Comparison of ENCODE assay signal across 10 mouse cellular contexts in genomic region chr5:101288358-101288757, GRCm38 (mm10).
DNase-seq lines count a peak whose midpoint lies in the region; ATAC-seq and TF ChIP-seq lines count a peak whose summit lies in the region.
"Had no signal": no experiment of that assay in that cellular context is flagged by ENCODE, and none has a peak within 500 bp of the region (broad histone marks: within the 10 kb centered on the region; RNA-seq: fewer than 3 reads in every experiment).

No protein-coding gene starts in this region.

- no peaks in the 10 kb centered on the region for H3K4me1 ChIP-seq in hindbrain, postnatal 0 days (ENCODE audit: insufficient read depth, low read length)
- H3K4me1 ChIP-seq in hindbrain, embryonic 14.5 days (replicated peaks; ENCODE audit: control insufficient read depth, insufficient read depth, low read length), result no peaks in the 10 kb centered on the region
- H3K4me1 ChIP-seq in embryonic fibroblast, embryonic 13.5 days (ENCODE audit: control insufficient read depth, insufficient read depth, low read length), result no peaks in the 10 kb centered on the region
- no peaks in the 10 kb centered on the region for H3K4me1 ChIP-seq in liver, embryonic 11.5 days (replicated peaks; ENCODE audit: control insufficient read depth, insufficient read depth, low read length)
- H3K4me1 ChIP-seq: embryonic facial prominence, embryonic 13.5 days; neural tube, embryonic 13.5 days had no signal

- TF ChIP-seq POLR2A in embryonic fibroblast, embryonic 13.5 days (IDR thresholded peaks at IDR 0.05; ENCODE audit: low read depth, low read length), result no peak

- no peak for ATAC-seq in hindbrain, postnatal 0 days
- ATAC-seq in hindbrain, embryonic 14.5 days (ENCODE audit: low FRiP score), result no peak
- ATAC-seq in liver, embryonic 11.5 days (replicated peaks; ENCODE audit: low FRiP score), result no peak

- H3K9me3 ChIP-seq in hindbrain, postnatal 0 days (ENCODE audit: low read length), result no peaks in the 10 kb centered on the region
- no peaks in the 10 kb centered on the region for H3K9me3 ChIP-seq in hindbrain, embryonic 14.5 days (ENCODE audit: control insufficient read depth, low read length)
- H3K9me3 ChIP-seq in liver, embryonic 11.5 days (ENCODE audit: control insufficient read depth, low read length), result no peaks in the 10 kb centered on the region
- H3K9me3 ChIP-seq: embryonic facial prominence, embryonic 13.5 days; neural tube, embryonic 13.5 days had no signal

- peak; percentile 55 for TF ChIP-seq CTCF in hindbrain, postnatal 0 days (IDR thresholded peaks at IDR 0.05; ENCODE audit: low read depth)
- TF ChIP-seq CTCF in embryonic fibroblast, embryonic 13.5 days (IDR thresholded peaks at IDR 0.05; ENCODE audit: borderline replicate concordance, insufficient read depth, low read length), result 0 out of 2 replicates have a peak, but pooled peaks have one; percentile 17

- no peaks in the 10 kb centered on the region for H3K36me3 ChIP-seq in hindbrain, postnatal 0 days (ENCODE audit: insufficient read depth, low read length)
- H3K36me3 ChIP-seq in hindbrain, embryonic 14.5 days (replicated peaks; ENCODE audit: control insufficient read depth, insufficient read depth), result no peaks in the 10 kb centered on the region
- H3K36me3 ChIP-seq in liver, embryonic 11.5 days (ENCODE audit: control insufficient read depth, insufficient read depth, low read length), result no peaks in the 10 kb centered on the region
- H3K36me3 ChIP-seq: embryonic facial prominence, embryonic 13.5 days; neural tube, embryonic 13.5 days had no signal

- H3K27ac ChIP-seq in hindbrain, postnatal 0 days, result no peak overlapping the region
- no peak overlapping the region for H3K27ac ChIP-seq in hindbrain, embryonic 14.5 days
- H3K27ac ChIP-seq in embryonic fibroblast, embryonic 13.5 days (ENCODE audit: insufficient read depth, low read length), result no peak overlapping the region
- H3K27ac ChIP-seq in liver, embryonic 11.5 days (ENCODE audit: low read depth, low read length), result no peak overlapping the region
- H3K27ac ChIP-seq: embryonic facial prominence, embryonic 13.5 days; neural tube, embryonic 13.5 days had no signal

- no peak overlapping the region for H3K4me3 ChIP-seq in hindbrain, postnatal 0 days (ENCODE audit: low read length)
- no peak overlapping the region for H3K4me3 ChIP-seq in hindbrain, embryonic 14.5 days (replicated peaks; ENCODE audit: low read length)
- no peak overlapping the region for H3K4me3 ChIP-seq in embryonic fibroblast, embryonic 13.5 days (ENCODE audit: insufficient read depth, low read length)
- H3K4me3 ChIP-seq in liver, embryonic 11.5 days (ENCODE audit: low read depth, low read length), result no peak overlapping the region
- H3K4me3 ChIP-seq: embryonic facial prominence, embryonic 13.5 days; neural tube, embryonic 13.5 days had no signal

- no peak for DNase-seq in hindbrain, postnatal 0 days (ENCODE audit: low spot score)
- DNase-seq in hindbrain, embryonic 14.5 days (ENCODE audit: low spot score), result no peak
- peak; percentile 64 to 71 for DNase-seq in B cell, adult 2 months
- peak; percentile 45 for DNase-seq in R1 (ENCODE audit: low read depth, low spot score)
- peak; percentile 35 for DNase-seq in liver, embryonic 11.5 days (ENCODE audit: low spot score)
- DNase-seq in testis, postnatal 14 days (ENCODE audit: low spot score), result peak; percentile 50
- no peak for DNase-seq in gastrocnemius, adult 18-20 months (ENCODE audit: low spot score)

- no peaks in the 10 kb centered on the region for H3K27me3 ChIP-seq in hindbrain, postnatal 0 days (ENCODE audit: insufficient read depth, low read length)
- H3K27me3 ChIP-seq in hindbrain, embryonic 14.5 days (ENCODE audit: control insufficient read depth, insufficient read depth, low read length), result no peaks in the 10 kb centered on the region
- H3K27me3 ChIP-seq in liver, embryonic 11.5 days (replicated peaks; ENCODE audit: control insufficient read depth, insufficient read depth, low read length), result no peaks in the 10 kb centered on the region
- H3K27me3 ChIP-seq: embryonic facial prominence, embryonic 13.5 days had no signal

- no peak overlapping the region for H3K9ac ChIP-seq in hindbrain, postnatal 0 days (replicated peaks; ENCODE audit: low read length)
- no peak overlapping the region for H3K9ac ChIP-seq in hindbrain, embryonic 14.5 days
- no peak overlapping the region for H3K9ac ChIP-seq in liver, embryonic 11.5 days (ENCODE audit: low read depth, low read length)
- H3K9ac ChIP-seq: embryonic facial prominence, embryonic 13.5 days; neural tube, embryonic 13.5 days had no signal

- no peak overlapping the region for H3K4me2 ChIP-seq in hindbrain, postnatal 0 days (ENCODE audit: low read depth, low read length)
- no peak overlapping the region for H3K4me2 ChIP-seq in hindbrain, embryonic 14.5 days (replicated peaks)
- no peak overlapping the region for H3K4me2 ChIP-seq in liver, embryonic 11.5 days
- H3K4me2 ChIP-seq: embryonic facial prominence, embryonic 13.5 days; neural tube, embryonic 13.5 days had no signal

- WGBS in hindbrain, postnatal 0 days, result 61% methylated on average over 6 of the region's 6 CpGs
- 60% methylated on average over 6 of the region's 6 CpGs for WGBS in hindbrain, embryonic 14.5 days
- WGBS in liver, embryonic 11.5 days, result 56% methylated on average over 6 of the region's 6 CpGs

Comparison
In these comparisons a context has a peak if more than half of its experiments do, and no peak if none do; other contexts are left out.
1. DNase-seq: peak in B cell, adult 2 months (2 of 2), R1 (single experiment), liver, embryonic 11.5 days (single experiment) and testis, postnatal 14 days (single experiment); none in hindbrain, postnatal 0 days (single experiment), hindbrain, embryonic 14.5 days (single experiment) and gastrocnemius, adult 18-20 months (single experiment).